Mouse (Mus musculus): ENCODE results near the gene Tulp4.
"Not testable (repeated sequence)": the region's sequence is repeated elsewhere in the genome, so short reads cannot be mapped to it uniquely, and the experiment has no call there.

DNA sequence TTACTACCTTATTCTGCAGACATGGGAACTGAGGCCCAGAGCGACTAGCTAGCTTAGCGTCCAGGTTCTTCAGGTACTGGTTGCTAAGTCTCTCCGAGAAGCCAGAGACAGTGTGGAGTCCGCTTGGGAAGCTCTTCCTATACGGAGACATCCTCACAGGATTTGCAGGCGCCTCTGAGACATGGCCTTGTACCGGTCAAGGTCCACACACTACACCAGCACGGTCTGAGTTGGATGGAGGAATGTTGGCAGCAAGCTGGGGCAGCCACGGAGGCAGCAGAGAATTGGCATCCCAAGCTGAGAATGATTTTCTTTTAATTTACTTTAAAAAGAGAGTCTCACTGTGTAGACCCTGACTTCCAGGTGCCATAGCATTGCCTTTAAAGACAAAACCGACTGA is 176.9 kb downstream of the Tulp4 start:
- not testable (repeated sequence) for TF ChIP-seq HCFC1 (IDR thresholded peaks at IDR 0.05; ENCODE audit: borderline replicate concordance, insufficient read depth, low read length); MAFK (IDR thresholded peaks at IDR 0.05; ENCODE audit: insufficient read depth, low read depth, low read length); ZC3H11A (IDR thresholded peaks at IDR 0.05; ENCODE audit: borderline replicate concordance, low read depth, low read length)

Measured in ES-E14 (cell line).